Mouse (Mus musculus) C2C12 (cell line): ENCODE data around the gene Arap1. TPM values are rescaled to one million over a fixed set of nuclear protein-coding genes. Genes with fewer than 3 reads are reported as not detected.

ENCODE experiments used
- H3K27me3 ChIP-seq: one replicate; pipeline ENCODE4 v1.6.1; 2011; ENCODE audit not compliant: control insufficient read depth, insufficient read depth, insufficient read length
- H3K36me3 ChIP-seq: one replicate; pipeline ENCODE4 v1.6.1; 2011; ENCODE audit not compliant: control insufficient read depth, insufficient read depth
- H3K4me3 ChIP-seq: one replicate; pipeline ENCODE4 v1.5.1; 2011; ENCODE audit warnings: mild to moderate bottlenecking, control low read depth; ENCODE audit not compliant: poor library complexity, insufficient read depth, severe bottlenecking
- H3K79me2 ChIP-seq: one replicate; pipeline ENCODE4 v1.6.1; 2011; ENCODE audit not compliant: control insufficient read depth, insufficient read depth
- H3K79me3 ChIP-seq: one replicate; pipeline ENCODE4 v1.6.1; 2011; ENCODE audit warnings: low read depth, control low read depth
- H3ac ChIP-seq: one replicate; pipeline ENCODE3; 2011; ENCODE audit warnings: low read depth; ENCODE audit not compliant: control insufficient read depth, insufficient read length
- CEBPB ChIP-seq: IDR thresholded peaks from one replicate; pipeline ENCODE4 v1.6.1; 2011; ENCODE audit warnings: low read depth, mild to moderate bottlenecking, control low read depth, moderate library complexity
- CTCF ChIP-seq: IDR thresholded peaks from one replicate; pipeline ENCODE4 v1.5.1; 2011; ENCODE audit not compliant: control insufficient read depth, insufficient read depth, insufficient read length
- FOSL1 ChIP-seq: IDR thresholded peaks from one replicate; pipeline ENCODE4 v1.8.0; 2011; ENCODE audit warnings: mild to moderate bottlenecking, low read length; ENCODE audit not compliant: poor library complexity, insufficient read depth, severe bottlenecking
- MAX ChIP-seq: IDR thresholded peaks from one replicate; pipeline ENCODE4 v1.6.1; 2011; ENCODE audit warnings: mild to moderate bottlenecking, control low read depth
- MYOD1 ChIP-seq: IDR thresholded peaks from one replicate; pipeline ENCODE4 v1.6.1; 2011; ENCODE audit warnings: low read depth; ENCODE audit not compliant: control insufficient read depth, insufficient read length
- MYOG ChIP-seq: IDR thresholded peaks from one replicate; pipeline ENCODE4 v1.6.1; 2011; ENCODE audit not compliant: control insufficient read depth, insufficient read length; ENCODE audit errors: extremely low read depth
- USF1 ChIP-seq: IDR thresholded peaks from one replicate; pipeline ENCODE4 v1.6.1; 2011; ENCODE audit warnings: low read depth, mild to moderate bottlenecking, control low read depth, moderate library complexity
- polyA plus RNA-seq: library from polyadenylated mRNA; unstranded; fragments of >200 nt; fragmentation: generic; extraction: Trizol; gene quantifications from one replicate; pipeline ENCODE4 v1.2.1, GENCODE M21; 2012; ENCODE audit warnings: missing spikeins

Arap1 gene
- polyA plus RNA-seq, 1 experiment = 21.6 TPM

DNA sequence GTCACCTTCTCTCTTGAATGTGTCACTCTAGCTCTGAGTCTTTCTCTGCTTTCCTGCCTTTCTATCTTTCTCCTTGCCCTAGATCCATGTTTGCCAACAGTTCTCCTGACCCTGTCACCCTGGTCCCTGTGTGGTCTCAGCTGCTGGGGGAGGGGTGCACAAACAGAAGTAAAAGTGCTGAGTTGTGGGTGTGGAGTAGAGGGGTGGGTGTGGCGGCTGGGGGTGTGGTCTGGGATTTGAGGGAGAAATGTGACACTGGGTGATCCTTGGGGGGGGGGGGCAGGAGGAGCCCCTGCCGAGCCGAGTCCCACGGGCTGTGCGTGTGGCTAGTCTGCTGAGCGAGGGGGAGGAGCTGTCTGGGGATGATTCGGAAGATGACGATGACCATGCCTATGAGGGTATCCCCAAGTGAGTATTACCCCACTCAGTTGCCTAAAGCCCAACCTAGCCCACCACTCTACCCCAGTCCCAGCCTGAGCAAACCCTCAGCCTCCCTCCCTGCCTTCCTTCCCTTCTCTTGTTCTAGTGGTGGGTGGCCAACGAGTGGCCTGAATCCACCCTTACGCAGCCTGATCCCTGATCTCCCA, 38.1 kb downstream of the Arap1 start:
- Histone ChIP-seq H3K4me3 (no peak overlapping the region), H3K36me3 (no peaks in the 10 kb centered on the region), H3ac (no peak overlapping the region), H3K79me3 (no peaks in the 10 kb centered on the region), H3K79me2 (no peaks in the 10 kb centered on the region), H3K27me3 (no peaks in the 10 kb centered on the region)
- TF ChIP-seq CEBPB = no peak

DNA sequence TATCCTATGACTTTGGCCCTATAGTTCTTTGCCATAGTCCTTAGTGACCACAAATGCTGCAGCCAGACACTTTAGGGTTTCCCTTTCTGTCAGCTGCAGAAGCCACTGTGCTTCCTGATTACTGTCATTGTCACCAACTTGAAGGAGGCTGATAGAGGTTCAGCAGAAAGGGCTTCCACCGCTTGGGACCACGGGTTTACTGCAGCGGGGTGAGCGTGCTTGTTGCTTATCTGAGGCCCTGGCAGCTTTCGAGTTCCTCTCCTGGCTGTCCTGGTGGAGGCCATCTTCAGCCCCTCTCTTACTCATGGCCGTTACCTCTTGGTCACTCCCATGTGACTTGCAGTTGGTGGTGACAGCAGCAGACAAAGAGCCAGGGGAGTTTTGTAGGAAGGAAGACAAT, 41.4 kb downstream of the Arap1 start:
- Histone ChIP-seq H3ac (no peak overlapping the region), H3K27me3 (no peaks in the 10 kb centered on the region), H3K4me3 (no peak overlapping the region), H3K79me3 (no peaks in the 10 kb centered on the region), H3K79me2 (no peaks in the 10 kb centered on the region), H3K36me3 (no peaks in the 10 kb centered on the region)
- TF ChIP-seq CTCF (no peak), FOSL1 (no peak), MAX (no peak), CEBPB (no peak), MYOG (no peak), USF1 (no peak), MYOD1 (no peak)

DNA sequence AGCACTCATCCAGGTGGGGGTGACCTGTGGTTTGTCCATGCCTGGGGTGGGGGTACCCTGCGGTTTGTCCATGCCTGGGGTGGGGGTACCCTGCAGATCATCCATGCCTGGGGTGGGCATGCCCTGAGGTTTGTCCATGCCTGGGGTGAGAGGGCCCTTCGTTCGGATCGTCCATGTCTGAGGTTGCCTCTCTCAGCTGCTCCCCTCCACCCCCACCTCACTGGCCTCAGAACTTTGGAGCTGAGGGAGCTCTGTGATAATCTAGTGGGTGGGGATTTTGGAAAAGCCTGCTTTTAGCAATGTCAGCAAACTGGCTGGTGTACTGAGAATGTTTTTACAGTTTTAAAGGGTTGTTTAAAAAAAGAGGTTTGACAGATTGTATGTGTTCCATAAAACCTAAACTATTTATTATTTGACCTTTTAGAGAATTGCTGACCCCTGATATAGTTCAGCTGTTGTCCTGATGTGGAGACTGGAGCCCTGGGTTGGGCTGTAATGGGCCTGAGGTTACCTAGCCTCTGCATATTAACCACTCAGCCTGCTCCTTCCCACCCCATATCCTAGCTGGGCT, 44.1 kb downstream of the Arap1 start:
- no peak overlapping the region for H3K4me3 ChIP-seq
- H3K79me3 ChIP-seq = no peaks in the 10 kb centered on the region
- no peaks in the 10 kb centered on the region for H3K79me2 ChIP-seq
- TF ChIP-seq MYOG (no peak), MYOD1 (no peak), CTCF (no peak), CEBPB (no peak), USF1 (no peak), MAX (no peak), FOSL1 (no peak)
- no peaks in the 10 kb centered on the region for H3K27me3 ChIP-seq
- no peaks in the 10 kb centered on the region for H3K36me3 ChIP-seq
- no peak overlapping the region for H3ac ChIP-seq

DNA sequence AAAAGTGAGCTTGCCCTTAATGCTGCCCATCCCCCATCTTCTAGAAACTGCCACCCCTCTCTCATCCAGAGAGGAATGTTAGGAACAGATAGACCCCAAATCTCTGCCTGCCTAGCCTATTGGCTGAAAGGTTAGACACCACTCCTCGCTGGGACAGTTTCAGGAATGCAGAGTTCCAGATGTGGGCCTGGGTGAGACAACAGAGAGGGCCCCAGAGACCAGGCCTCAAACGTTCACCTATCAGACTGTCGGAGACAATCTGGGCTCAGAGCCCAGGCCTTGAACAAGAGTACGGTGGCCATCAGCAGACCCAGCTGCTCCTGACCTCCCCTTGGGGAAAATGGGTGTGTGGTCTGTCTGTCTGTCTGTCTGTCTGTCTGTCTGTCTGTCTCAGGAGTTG, 45.1 kb downstream of the Arap1 start:
- Histone ChIP-seq H3K27me3 (no peaks in the 10 kb centered on the region), H3ac (no peak overlapping the region), H3K79me3 (no peaks in the 10 kb centered on the region), H3K79me2 (no peaks in the 10 kb centered on the region), H3K4me3 (no peak overlapping the region), H3K36me3 (no peaks in the 10 kb centered on the region)
- TF ChIP-seq USF1 (no peak), FOSL1 (no peak), CEBPB (no peak), MAX (no peak), MYOG (no peak), MYOD1 (no peak), CTCF (no peak)

DNA sequence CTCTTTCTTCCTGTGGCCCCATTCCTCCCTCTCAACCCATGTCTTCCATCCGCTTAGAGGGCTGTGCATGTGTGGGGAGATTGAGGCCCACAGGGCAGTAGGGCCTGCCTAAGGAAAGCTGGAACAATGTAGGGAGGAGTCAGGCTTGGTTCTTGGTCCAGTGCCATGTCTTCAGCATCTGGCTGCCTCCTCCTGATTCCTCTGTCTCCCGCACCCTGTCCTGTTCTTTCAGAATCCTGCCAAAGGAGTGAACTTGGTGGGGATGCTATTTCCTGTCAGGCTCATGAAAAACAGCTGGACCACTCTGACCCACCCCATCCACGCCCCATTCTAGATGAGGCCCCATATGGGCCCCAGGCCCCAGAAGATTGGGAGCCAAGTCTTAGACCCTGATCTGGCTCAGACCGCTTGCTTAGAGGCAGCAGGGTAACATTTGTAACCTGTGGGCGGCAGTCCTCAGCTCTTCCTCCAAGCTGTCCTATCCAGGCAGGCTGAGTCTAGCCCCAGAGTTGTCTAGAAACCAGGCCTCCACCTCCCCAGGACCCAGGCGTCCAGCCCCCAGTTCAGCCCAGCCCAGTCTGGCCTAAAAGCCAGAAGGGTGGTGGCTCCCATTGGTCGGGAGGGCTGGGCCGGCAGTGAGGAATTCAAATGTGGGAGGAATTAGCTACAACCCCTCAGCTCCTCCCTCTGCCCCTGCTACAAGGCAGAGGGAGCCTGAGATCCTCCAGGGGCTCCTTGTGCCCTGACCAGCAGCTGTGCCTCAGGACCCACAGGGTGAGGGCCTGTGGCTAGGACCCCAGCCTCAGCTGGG, 46.0 kb downstream of the Arap1 start:
- H3K36me3 ChIP-seq = no peaks in the 10 kb centered on the region
- H3K27me3 ChIP-seq = no peaks in the 10 kb centered on the region
- no peaks in the 10 kb centered on the region for H3K79me2 ChIP-seq
- TF ChIP-seq CEBPB (no peak), MAX (no peak), MYOD1 (no peak), CTCF (no peak), USF1 (no peak), MYOG (no peak), FOSL1 (no peak)
- no peak overlapping the region for H3ac ChIP-seq
- no peaks in the 10 kb centered on the region for H3K79me3 ChIP-seq
- no peak overlapping the region for H3K4me3 ChIP-seq

DNA sequence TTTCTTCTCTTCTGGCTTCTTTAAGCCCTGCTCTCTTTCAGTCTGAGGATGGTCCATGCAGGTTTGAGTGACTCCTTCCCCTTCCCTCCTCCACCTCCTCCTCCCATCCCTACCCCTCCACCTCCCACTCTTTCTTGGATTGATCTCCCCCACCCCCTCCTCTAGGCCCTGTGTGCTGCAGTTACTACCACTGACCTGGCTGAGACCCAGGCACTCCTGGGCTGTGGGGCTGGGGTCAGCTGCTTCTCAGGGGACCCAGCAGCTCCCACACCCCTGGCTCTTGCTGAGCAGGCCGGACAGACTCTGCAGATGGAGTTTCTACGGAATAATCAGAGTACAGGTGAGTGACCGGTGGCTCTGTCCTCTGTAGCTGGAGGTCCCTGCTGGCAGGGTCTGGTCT, 46.7 kb downstream of the Arap1 start:
- no peaks in the 10 kb centered on the region for H3K79me3 ChIP-seq
- H3ac ChIP-seq = no peak overlapping the region
- no peak overlapping the region for H3K4me3 ChIP-seq
- no peaks in the 10 kb centered on the region for H3K27me3 ChIP-seq
- no peaks in the 10 kb centered on the region for H3K36me3 ChIP-seq
- TF ChIP-seq MYOD1 = no peak
- no peak for TF ChIP-seq FOSL1
- TF ChIP-seq MYOG = no peak
- no peak for TF ChIP-seq USF1
- no peak for TF ChIP-seq CTCF
- TF ChIP-seq CEBPB = no peak
- TF ChIP-seq MAX = no peak
- no peaks in the 10 kb centered on the region for H3K79me2 ChIP-seq
